Mouse (Mus musculus) stomach, embryonic 16.5 days (tissue): ENCODE measurements around the gene Fam214b. TPM values are rescaled to one million over a fixed set of nuclear protein-coding genes. Genes with fewer than 3 reads are reported as not detected.
A peak's percentile ranks its signal among the peaks of the same experiment; 100 is the strongest.
"Not testable (repeated sequence)": the region's sequence is repeated elsewhere in the genome, so short reads cannot be mapped to it uniquely, and the experiment has no call there.

ENCODE experiments used
- ATAC-seq: fragments of 200-750 bp; cut with Nextera tagmentation; 2 replicates; pipeline ENCODE4 v1.8.0; 2017; ENCODE audit warnings: moderate number of reproducible peaks, moderate TSS enrichment; ENCODE audit not compliant: insufficient read depth, low FRiP score
- H3K27ac ChIP-seq: fragments of 300-500 bp; sonication (generic); 2 replicates; pipeline ENCODE4 v1.5.1; 2014; ENCODE audit warnings: low read length
- H3K27me3 ChIP-seq: fragments of 300-500 bp; sonication (generic); 2 replicates; pipeline ENCODE4 v1.6.1; 2014; ENCODE audit warnings: low read length, control low read depth, mixed read lengths; ENCODE audit not compliant: control insufficient read depth, insufficient read depth
- H3K36me3 ChIP-seq: fragments of 300-500 bp; sonication (generic); 2 replicates; pipeline ENCODE4 v1.6.1; 2014; ENCODE audit warnings: low read length; ENCODE audit not compliant: control insufficient read depth, insufficient read depth
- H3K4me1 ChIP-seq: fragments of 300-500 bp; sonication (generic); 2 replicates; pipeline ENCODE4 v1.6.1; 2014; ENCODE audit warnings: low read length, control low read depth, mixed read lengths; ENCODE audit not compliant: control insufficient read depth, insufficient read depth
- H3K4me2 ChIP-seq: fragments of 300-500 bp; sonication (generic); 2 replicates; pipeline ENCODE4 v1.6.1; 2014; ENCODE audit warnings: low read depth, low read length, mixed read lengths
- H3K4me3 ChIP-seq: fragments of 300-500 bp; sonication (generic); replicated peaks from 2 replicates; pipeline ENCODE4 v1.5.1; 2014; ENCODE audit warnings: mild to moderate bottlenecking, low read length
- H3K9ac ChIP-seq: fragments of 300-500 bp; sonication (generic); 2 replicates; pipeline ENCODE4 v1.6.1; 2014; ENCODE audit warnings: low read length
- H3K9me3 ChIP-seq: fragments of 300-500 bp; sonication (generic); replicated peaks from 2 replicates; pipeline ENCODE4 v1.6.1; 2016; ENCODE audit warnings: low read length, control low read depth; ENCODE audit not compliant: control insufficient read depth
- WGBS: fragments of 180-500 bp; shearing (Covaris S2); extraction: QIAGEN DNeasy Blood & Tissue Kit; methylation state at CpG from one replicate; pipeline ENCODE4 v1.1.7; 2014; 5-methylcytosine and 5-hydroxymethylcytosine counted together
- polyA plus RNA-seq: library from polyadenylated mRNA; unstranded; fragments of >200 nt; fragmentation: Nextera tagmentation; extraction: Ambion mirVana; gene quantifications from 2 replicates; pipeline ENCODE4 v1.2.1, GENCODE M21; 2015

Gene Fam214b
- polyA plus RNA-seq, 1 experiment from 2014 or later: 12.9 TPM

GRCm38 (mm10) chr4:43002756-43003439, 43.1 kb downstream of the Fam214b start:
- no peak overlapping the region for H3K4me3 ChIP-seq
- 71% methylated on average over 12 of the region's 12 CpGs for WGBS
- no peak overlapping the region for H3K4me2 ChIP-seq
- no peak overlapping the region for H3K9ac ChIP-seq
- H3K27me3 ChIP-seq: no peaks in the 10 kb centered on the region
- ATAC-seq: no peak
- no peaks in the 10 kb centered on the region for H3K36me3 ChIP-seq
- H3K9me3 ChIP-seq: no peaks in the 10 kb centered on the region
- H3K4me1 ChIP-seq: peaks cover 18% of the 10 kb centered on the region
- no peak overlapping the region for H3K27ac ChIP-seq

- Histone ChIP-seq H3K27ac (no peak overlapping the region; the same call in 1 of the 2 replicates), H3K27me3 (no peaks in the 10 kb centered on the region), H3K9me3 (no peaks in the 10 kb centered on the region), H3K4me1 (peaks cover 22% of the 10 kb centered on the region), H3K4me3 (no peak overlapping the region), H3K36me3 (no peaks in the 10 kb centered on the region), H3K9ac (no peak overlapping the region), H3K4me2 (no peak overlapping the region)
- 85% methylated on average over 2 of the region's 2 CpGs for WGBS
- no peak for ATAC-seq
These were observed 44.7 kb downstream of the Fam214b start for GRCm38 (mm10) chr4:43001272-43001671.

GRCm38 (mm10) chr4:43000141-43000986, 45.7 kb downstream of the Fam214b start, which contains the start of gene Vcp:
Vcp (minus strand) TSS chr4:43000507.
- Histone ChIP-seq H3K4me1 (peaks cover 22% of the 10 kb centered on the region), H3K4me3 (peak within 1 kb of the TSS; percentile 99), H3K4me2 (peak within 1 kb of the TSS; percentile 96), H3K27ac (peak within 1 kb of the TSS; percentile 100), H3K9ac (peak within 1 kb of the TSS; percentile 96)
- not testable (repeated sequence) for H3K36me3 ChIP-seq, H3K27me3 ChIP-seq, H3K9me3 ChIP-seq
- peak; percentile 98 for ATAC-seq
- WGBS: under 1% methylated on average over 48 of the region's 56 CpGs

GRCm38 (mm10) chr4:42999451-43000140, 46.4 kb downstream of the Fam214b start:
- no peaks in the 10 kb centered on the region for H3K27me3 ChIP-seq
- peak; percentile 71 for ATAC-seq
- no peaks in the 10 kb centered on the region for H3K9me3 ChIP-seq
- peak overlapping the region; percentile 96 for H3K9ac ChIP-seq
- H3K4me1 ChIP-seq: peaks cover 22% of the 10 kb centered on the region
- H3K27ac ChIP-seq: peak overlapping the region; percentile 100
- H3K36me3 ChIP-seq: peaks cover under 1% of the 10 kb centered on the region
- under 1% methylated on average over 51 of the region's 51 CpGs for WGBS
- peak overlapping the region; percentile 96 for H3K4me2 ChIP-seq
- peak overlapping the region; percentile 99 for H3K4me3 ChIP-seq

- Histone ChIP-seq H3K27ac (no peak overlapping the region), H3K9ac (no peak overlapping the region), H3K9me3 (no peaks in the 10 kb centered on the region), H3K4me1 (peaks cover 22% of the 10 kb centered on the region), H3K4me3 (peak overlapping the region; percentile 99), H3K36me3 (peaks cover 15% of the 10 kb centered on the region), H3K4me2 (peak overlapping the region; percentile 96), H3K27me3 (no peaks in the 10 kb centered on the region)
- no peak for ATAC-seq
- 30% methylated on average over 2 of the region's 2 CpGs for WGBS
These were observed 48.0 kb downstream of the Fam214b start for GRCm38 (mm10) chr4:42998022-42998421.

GRCm38 (mm10) chr4:42988296-42988695, 57.7 kb downstream of the Fam214b start:
- Histone ChIP-seq H3K4me1 (no peaks in the 10 kb centered on the region), H3K4me2 (no peak overlapping the region), H3K36me3 (peaks cover 52% of the 10 kb centered on the region), H3K9ac (no peak overlapping the region), H3K9me3 (no peaks in the 10 kb centered on the region), H3K27ac (no peak overlapping the region), H3K4me3 (no peak overlapping the region), H3K27me3 (no peaks in the 10 kb centered on the region)
- 76% methylated on average over 1 of the region's 1 CpGs for WGBS
- no peak for ATAC-seq

Other genes starting within 250 kb of the Fam214b start
- 0.04 TPM in 1 of 2 replicates, not detected in the other for gene Fam205a1, start 192.3 kb downstream of the Fam214b start, polyA plus RNA-seq
- gene Gm12394, start 189.4 kb downstream of the Fam214b start, polyA plus RNA-seq: 0.07 and 0.15 TPM in 2 replicates
- 0.46 and 0.52 TPM in 2 replicates for gene Fam205c, start 172.0 kb downstream of the Fam214b start, polyA plus RNA-seq
- gene Phf24, start 129.6 kb downstream of the Fam214b start, polyA plus RNA-seq: 2.2 and 2.5 TPM in 2 replicates
- 10.2 and 11.3 TPM in 2 replicates for gene Dnajb5, start 96.4 kb downstream of the Fam214b start, polyA plus RNA-seq
- gene 1700022I11Rik, start 76.6 kb downstream of the Fam214b start, polyA plus RNA-seq: 0.39 and 1.8 TPM in 2 replicates
- 480 and 497 TPM in 2 replicates for gene Vcp, start 45.7 kb downstream of the Fam214b start, polyA plus RNA-seq
- 16.5 and 17.5 TPM in 2 replicates for gene Fancg, start 35.7 kb downstream of the Fam214b start, polyA plus RNA-seq
- gene Pigo, start 20.4 kb downstream of the Fam214b start, polyA plus RNA-seq: 22.9 and 24.7 TPM in 2 replicates
- gene Stoml2, start 14.5 kb downstream of the Fam214b start, polyA plus RNA-seq: 263 and 272 TPM in 2 replicates
- 7.4 and 8.3 TPM in 2 replicates for gene Unc13b, start 12.7 kb upstream of the Fam214b start, polyA plus RNA-seq
- gene Atp8b5, start 220.9 kb upstream of the Fam214b start, polyA plus RNA-seq: 0.19 and 0.22 TPM in 2 replicates